ENCODE assay signal across 23 mouse cellular contexts in the genomic region with DNA sequence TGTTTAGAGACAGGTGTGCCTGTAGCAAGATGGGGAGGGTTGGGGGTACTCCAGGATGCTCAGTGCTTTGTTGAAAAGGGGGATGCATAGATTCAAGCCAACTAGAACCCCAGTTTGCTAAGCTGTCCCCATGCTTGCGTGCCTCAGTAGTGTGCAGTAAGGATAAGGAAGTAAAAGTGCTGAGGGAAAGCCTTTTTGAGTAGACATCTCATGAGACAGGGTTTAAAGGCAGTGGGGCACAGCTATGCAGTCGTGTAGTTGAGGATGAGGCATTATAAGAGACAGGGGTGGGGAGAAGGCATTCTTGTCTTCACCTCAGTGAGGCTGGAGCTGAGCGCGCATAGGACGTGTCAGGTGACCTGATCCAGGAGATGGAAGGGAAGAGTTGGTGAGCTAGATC. TPM values are rescaled to one million over a fixed set of nuclear protein-coding genes. Genes with fewer than 3 reads are reported as not detected.
DNase-seq lines count a peak whose midpoint lies in the region; ATAC-seq and TF ChIP-seq lines count a peak whose summit lies in the region.
"Had no signal": no experiment of that assay in that cellular context is flagged by ENCODE, and none has a peak within 500 bp of the region (broad histone marks: within the 10 kb centered on the region; RNA-seq: fewer than 3 reads in every experiment).

No protein-coding gene starts in this region.

- TF ChIP-seq CTCF in liver, postnatal 0 days (IDR thresholded peaks at IDR 0.05; ENCODE audit: low read depth) = no peak
- TF ChIP-seq CTCF in bone marrow macrophage, adult 2 months (IDR thresholded peaks at IDR 0.05; ENCODE audit: low read depth, low read length) = no peak

- H3K4me3 ChIP-seq in liver, embryonic 15.5 days (replicated peaks) = no peak overlapping the region
- H3K4me3 ChIP-seq in liver, postnatal 0 days (ENCODE audit: low read depth, low read length) = no peak overlapping the region
- H3K4me3 ChIP-seq in bone marrow macrophage, adult 2 months (ENCODE audit: insufficient read depth, low read length) = no peak overlapping the region
- H3K4me3 ChIP-seq: embryonic facial prominence, embryonic 12.5 days; embryonic facial prominence, embryonic 15.5 days; forebrain, embryonic 15.5 days; heart, adult 2 months; heart, embryonic 10.5 days; heart, embryonic 13.5 days; hindbrain, embryonic 12.5 days; hindbrain, embryonic 15.5 days had no signal

- H3K27ac ChIP-seq in liver, embryonic 15.5 days (replicated peaks) = peak overlapping the region; percentile 49
- H3K27ac ChIP-seq in liver, postnatal 0 days (ENCODE audit: low read depth) = no peak overlapping the region
- peak overlapping the region; percentile 76 for H3K27ac ChIP-seq in bone marrow macrophage, adult 2 months (ENCODE audit: insufficient read depth, low read depth, low read length)
- H3K27ac ChIP-seq: embryonic facial prominence, embryonic 12.5 days; embryonic facial prominence, embryonic 15.5 days; forebrain, embryonic 15.5 days; heart, adult 2 months; heart, embryonic 10.5 days; heart, embryonic 13.5 days; hindbrain, embryonic 12.5 days; hindbrain, embryonic 15.5 days had no signal

- no peak overlapping the region for H3K4me2 ChIP-seq in liver, embryonic 15.5 days
- H3K4me2 ChIP-seq in liver, postnatal 0 days (ENCODE audit: low read depth, low read length) = no peak overlapping the region
- H3K4me2 ChIP-seq: embryonic facial prominence, embryonic 12.5 days; embryonic facial prominence, embryonic 15.5 days; forebrain, embryonic 15.5 days; heart, embryonic 13.5 days; hindbrain, embryonic 12.5 days; hindbrain, embryonic 15.5 days had no signal

- TF ChIP-seq POLR2A in bone marrow macrophage, adult 2 months (IDR thresholded peaks at IDR 0.05; ENCODE audit: borderline replicate concordance, low read depth, low read length) = no peak

- WGBS in liver, embryonic 15.5 days (ENCODE audit: insufficient replicate concordance) = 75% methylated on average over 5 of the region's 5 CpGs
- 80% methylated on average over 5 of the region's 5 CpGs for WGBS in liver, postnatal 0 days (ENCODE audit: insufficient replicate concordance)

- no peak for TF ChIP-seq EP300 in liver, postnatal 0 days (IDR thresholded peaks at IDR 0.05; ENCODE audit: low read depth)

- H3K27me3 ChIP-seq in liver, embryonic 15.5 days = peaks cover 8% of the 10 kb centered on the region; the same call in 1 of the 2 replicates
- no peaks in the 10 kb centered on the region for H3K27me3 ChIP-seq in liver, postnatal 0 days (ENCODE audit: insufficient read depth, low read length)
- H3K27me3 ChIP-seq: embryonic facial prominence, embryonic 12.5 days; forebrain, embryonic 15.5 days had no signal

- intact Hi-C loops in heart, postnatal 10 days (cut with DNase I) = no loop called here

- no peaks in the 10 kb centered on the region for H3K36me3 ChIP-seq in liver, embryonic 15.5 days (replicated peaks)
- H3K36me3 ChIP-seq in liver, postnatal 0 days (replicated peaks; ENCODE audit: insufficient read depth, low read length) = no peaks in the 10 kb centered on the region
- H3K36me3 ChIP-seq: embryonic facial prominence, embryonic 12.5 days; embryonic facial prominence, embryonic 15.5 days; forebrain, embryonic 15.5 days; heart, embryonic 10.5 days; heart, embryonic 13.5 days; hindbrain, embryonic 12.5 days; hindbrain, embryonic 15.5 days had no signal

- peaks cover 31% of the 10 kb centered on the region for H3K4me1 ChIP-seq in liver, embryonic 15.5 days (replicated peaks)
- H3K4me1 ChIP-seq in liver, postnatal 0 days (ENCODE audit: insufficient read depth) = peaks cover 16% of the 10 kb centered on the region
- H3K4me1 ChIP-seq in bone marrow macrophage, adult 2 months (ENCODE audit: control insufficient read depth, insufficient read depth, low read length) = peaks cover 55% of the 10 kb centered on the region

- DNase-seq in heart, adult 11 months = peak; percentile 91
- no peak for DNase-seq in heart, postnatal 10 days
- DNase-seq in liver, postnatal 0 days = no peak
- DNase-seq in lung, postnatal 10 days = no peak
- DNase-seq: adrenal gland, adult 8-10 months; adrenal gland, postnatal 25 days; cerebellum, adult 11 months; cerebellum, adult 2 months; cerebellum, adult 9-11 months; cerebellum, postnatal 25 days; gastrocnemius, postnatal 25 days had no signal

- no peak overlapping the region for H3K9ac ChIP-seq in liver, embryonic 15.5 days
- no peak overlapping the region for H3K9ac ChIP-seq in liver, postnatal 0 days (replicated peaks)
- H3K9ac ChIP-seq: embryonic facial prominence, embryonic 12.5 days; embryonic facial prominence, embryonic 15.5 days; forebrain, embryonic 15.5 days; heart, embryonic 13.5 days; hindbrain, embryonic 12.5 days; hindbrain, embryonic 15.5 days had no signal

- no peak for ATAC-seq in liver, embryonic 15.5 days (ENCODE audit: insufficient read depth)
- ATAC-seq in liver, postnatal 0 days = no peak
- ATAC-seq: activated CD4-positive, CD25-positive, alpha-beta regulatory T cell, adult 4 months; forebrain, embryonic 15.5 days had no signal

- H3K9me3 ChIP-seq in liver, embryonic 15.5 days (replicated peaks) = no peaks in the 10 kb centered on the region
- H3K9me3 ChIP-seq in liver, postnatal 0 days (ENCODE audit: low read length) = no peaks in the 10 kb centered on the region
- H3K9me3 ChIP-seq: embryonic facial prominence, embryonic 12.5 days; embryonic facial prominence, embryonic 15.5 days; forebrain, embryonic 15.5 days; heart, embryonic 10.5 days; heart, embryonic 13.5 days; hindbrain, embryonic 12.5 days; hindbrain, embryonic 15.5 days had no signal

RNA-seq across cellular contexts. Expression of gene Loxl3, which starts 6.6 kb away (rescaled TPM):
- 1 to 10 TPM; 6.0 to 6.8 TPM for total RNA-seq in heart, postnatal 10 days (2021)
- 1.7 and 2.1 TPM in 2 replicates for polyA plus RNA-seq in liver, embryonic 15.5 days (2015; fragmentation: Nextera tagmentation; extraction: Ambion mirVana)
- 1.2 and 1.7 TPM in 2 replicates for polyA plus RNA-seq in liver, postnatal 0 days (2015; fragmentation: Nextera tagmentation; extraction: Ambion mirVana)
- polyA plus RNA-seq in bone marrow macrophage, adult 2 months (2012; ENCODE audit: insufficient read depth, insufficient read length, missing spikeins) = 18.8 and 21.2 TPM in 2 replicates

RNA-seq across cellular contexts. Expression of gene Dok1, which starts 7.3 kb away (rescaled TPM):
- 1 to 10 TPM; 5.2 to 6.8 TPM for total RNA-seq in heart, postnatal 10 days (2021)
- 19.9 and 21.1 TPM in 2 replicates for polyA plus RNA-seq in liver, embryonic 15.5 days (2015; fragmentation: Nextera tagmentation; extraction: Ambion mirVana)
- 11.3 and 11.8 TPM in 2 replicates for polyA plus RNA-seq in liver, postnatal 0 days (2015; fragmentation: Nextera tagmentation; extraction: Ambion mirVana)
- polyA plus RNA-seq in bone marrow macrophage, adult 2 months (2012; ENCODE audit: insufficient read depth, insufficient read length, missing spikeins) = 69.9 and 72.0 TPM in 2 replicates

RNA-seq across cellular contexts. Expression of gene Aup1, which starts 13.7 kb away (rescaled TPM):
- total RNA-seq in heart, postnatal 10 days (2021) = 10 to 100 TPM; 74.2 to 85.8 TPM
- polyA plus RNA-seq in liver, embryonic 15.5 days (2015; fragmentation: Nextera tagmentation; extraction: Ambion mirVana) = 189 and 201 TPM in 2 replicates
- polyA plus RNA-seq in liver, postnatal 0 days (2015; fragmentation: Nextera tagmentation; extraction: Ambion mirVana) = 175 and 180 TPM in 2 replicates
- 354 and 391 TPM in 2 replicates for polyA plus RNA-seq in bone marrow macrophage, adult 2 months (2012; ENCODE audit: insufficient read depth, insufficient read length, missing spikeins)

RNA-seq across cellular contexts. Expression of gene Htra2, which starts 14.5 kb away (rescaled TPM):
- total RNA-seq in heart, postnatal 10 days (2021) = 10 to 100 TPM; 32.9 to 35.6 TPM
- polyA plus RNA-seq in liver, embryonic 15.5 days (2015; fragmentation: Nextera tagmentation; extraction: Ambion mirVana) = 87.9 and 93.6 TPM in 2 replicates
- 33.8 and 34.7 TPM in 2 replicates for polyA plus RNA-seq in liver, postnatal 0 days (2015; fragmentation: Nextera tagmentation; extraction: Ambion mirVana)
- 90.8 and 108 TPM in 2 replicates for polyA plus RNA-seq in bone marrow macrophage, adult 2 months (2012; ENCODE audit: insufficient read depth, insufficient read length, missing spikeins)

RNA-seq across cellular contexts. Expression of gene Dqx1, which starts 17.0 kb away (rescaled TPM):
- under 1 TPM; 0.22 to 0.55 TPM for total RNA-seq in heart, postnatal 10 days (2021)
- 6.8 and 7.8 TPM in 2 replicates for polyA plus RNA-seq in liver, embryonic 15.5 days (2015; fragmentation: Nextera tagmentation; extraction: Ambion mirVana)
- polyA plus RNA-seq in liver, postnatal 0 days (2015; fragmentation: Nextera tagmentation; extraction: Ambion mirVana) = 7.5 and 8.2 TPM in 2 replicates
- polyA plus RNA-seq in bone marrow macrophage, adult 2 months (2012; ENCODE audit: insufficient read depth, insufficient read length, missing spikeins) = 0.83 and 1.6 TPM in 2 replicates
- total RNA-seq: common myeloid progenitor, adult 5-6 weeks had no signal
